Mouse (Mus musculus): Measurements from ENCODE around the gene Epgn. TPM values are rescaled to one million over a fixed set of nuclear protein-coding genes. Genes with fewer than 3 reads are reported as not detected.

The Epgn gene
- total RNA-seq, 2 experiments from 2014 or later: not detected

Other genes starting within 250 kb of the Epgn start
- not detected in 2 replicates for gene Cxcl3, start 241.4 kb upstream of the Epgn start, total RNA-seq (2014; fragmentation: Nextera tagmentation)
- 0.21 TPM in 1 of 2 replicates, not detected in the other for gene Cxcl3, start 241.4 kb upstream of the Epgn start, total RNA-seq (2017)
- not detected in 2 replicates for gene Cxcl15, start 232.9 kb upstream of the Epgn start, total RNA-seq (2014; fragmentation: Nextera tagmentation)
- not detected in 2 replicates for gene Cxcl15, start 232.9 kb upstream of the Epgn start, total RNA-seq (2017)
- not detected in 2 replicates for gene Cxcl1, start 136.2 kb upstream of the Epgn start, total RNA-seq (2014; fragmentation: Nextera tagmentation)
- gene Cxcl1, start 136.2 kb upstream of the Epgn start, total RNA-seq (2017): 0.36 and 2.2 TPM in 2 replicates
- gene Cxcl2, start 123.6 kb upstream of the Epgn start, total RNA-seq (2014; fragmentation: Nextera tagmentation): not detected in 2 replicates
- gene Cxcl2, start 123.6 kb upstream of the Epgn start, total RNA-seq (2017): 26.6 and 50.6 TPM in 2 replicates
- 5.4 and 11.6 TPM in 2 replicates for gene Mthfd2l, start 96.3 kb upstream of the Epgn start, total RNA-seq (2014; fragmentation: Nextera tagmentation)
- gene Mthfd2l, start 96.3 kb upstream of the Epgn start, total RNA-seq (2017): 8.9 and 9.1 TPM in 2 replicates
- gene Ereg, start 47.2 kb downstream of the Epgn start, total RNA-seq (2014; fragmentation: Nextera tagmentation): not detected in 2 replicates
- not detected in 2 replicates for gene Ereg, start 47.2 kb downstream of the Epgn start, total RNA-seq (2017)
- gene Areg, start 112.1 kb downstream of the Epgn start, total RNA-seq (2014; fragmentation: Nextera tagmentation): not detected in 2 replicates
- gene Areg, start 112.1 kb downstream of the Epgn start, total RNA-seq (2017): not detected in 2 replicates